Mouse (Mus musculus) urinary bladder, postnatal 14 days (tissue): Measurements from ENCODE around the gene Dip2b.

Experiments
- DNase-seq: peaks from one replicate; pipeline ENCODE4 v3.0.0; 2021; ENCODE audit warnings: low spot score

Dip2b gene

GRCm38 (mm10) chr15:100129151-100129790, 90.8 kb downstream of the Dip2b start:
- DNase-seq = no peak

- no peak for DNase-seq
Observed at GRCm38 (mm10) chr15:100139665-100140064, 101.2 kb downstream of the Dip2b start.

GRCm38 (mm10) chr15:100140428-100140827, 102.0 kb downstream of the Dip2b start:
- no peak for DNase-seq

- DNase-seq = no peak
Observed at GRCm38 (mm10) chr15:100143091-100143801, 104.8 kb downstream of the Dip2b start.

GRCm38 (mm10) chr15:100144854-100145824, 106.7 kb downstream of the Dip2b start:
- DNase-seq = no peak

- no peak for DNase-seq
Observed at GRCm38 (mm10) chr15:100145917-100146316, 107.5 kb downstream of the Dip2b start.

GRCm38 (mm10) chr15:100150593-100150992, 112.1 kb downstream of the Dip2b start:
- no peak for DNase-seq

GRCm38 (mm10) chr15:100152321-100152720, 113.9 kb downstream of the Dip2b start:
- DNase-seq = no peak

- no peak for DNase-seq
Observed at GRCm38 (mm10) chr15:100153024-100153423, 114.6 kb downstream of the Dip2b start.

GRCm38 (mm10) chr15:100156095-100156707, 117.7 kb downstream of the Dip2b start:
- no peak for DNase-seq

- DNase-seq = no peak
Observed at GRCm38 (mm10) chr15:100156781-100157470, 118.5 kb downstream of the Dip2b start.

- no peak for DNase-seq
Observed at GRCm38 (mm10) chr15:100158985-100159384, 120.5 kb downstream of the Dip2b start.

- no peak for DNase-seq
Observed at GRCm38 (mm10) chr15:100161747-100162280, 123.3 kb downstream of the Dip2b start.

GRCm38 (mm10) chr15:100163381-100164051, 125.1 kb downstream of the Dip2b start:
- DNase-seq = no peak

- no peak for DNase-seq
Observed at GRCm38 (mm10) chr15:100166464-100166863, 128.0 kb downstream of the Dip2b start.

- DNase-seq = no peak
Observed at GRCm38 (mm10) chr15:100167791-100168190, 129.3 kb downstream of the Dip2b start.

- peak; percentile 23 for DNase-seq
Observed at GRCm38 (mm10) chr15:100168191-100168606, 129.7 kb downstream of the Dip2b start.

GRCm38 (mm10) chr15:100175176-100175575, 136.7 kb downstream of the Dip2b start:
- no peak for DNase-seq

GRCm38 (mm10) chr15:100177167-100177566, 138.7 kb downstream of the Dip2b start:
- no peak for DNase-seq

GRCm38 (mm10) chr15:100177575-100177974, 139.1 kb downstream of the Dip2b start:
- DNase-seq = no peak

- no peak for DNase-seq
Observed at GRCm38 (mm10) chr15:100178487-100178886, 140.0 kb downstream of the Dip2b start.
